Mouse (Mus musculus) liver, embryonic 16.5 days (tissue): Measurements from ENCODE around the gene Dbx2. TPM values are rescaled to one million over a fixed set of nuclear protein-coding genes. Genes with fewer than 3 reads are reported as not detected.

Experiments used
- ATAC-seq: fragments of 200-750 bp; cut with Nextera tagmentation; 2 replicates; pipeline ENCODE4 v1.8.0; 2017; ENCODE audit warnings: low read depth, mild to moderate bottlenecking, moderate number of reproducible peaks, moderate library complexity
- H3K27ac ChIP-seq: fragments of 300-500 bp; sonication (generic); 2 replicates; pipeline ENCODE4 v1.5.1; 2014; ENCODE audit warnings: mild to moderate bottlenecking, low read length
- H3K27me3 ChIP-seq: fragments of 300-500 bp; sonication (generic); 2 replicates; pipeline ENCODE4 v1.6.1; 2014; ENCODE audit warnings: low read depth, low read length, mixed read lengths; ENCODE audit not compliant: control insufficient read depth, insufficient read depth
- H3K36me3 ChIP-seq: fragments of 300-500 bp; sonication (generic); 2 replicates; pipeline ENCODE4 v1.6.1; 2014; ENCODE audit warnings: mild to moderate bottlenecking; ENCODE audit not compliant: control insufficient read depth, insufficient read depth
- H3K4me1 ChIP-seq: fragments of 300-500 bp; sonication (generic); 2 replicates; pipeline ENCODE4 v1.6.1; 2014; ENCODE audit warnings: low read depth, low read length, mixed read lengths; ENCODE audit not compliant: control insufficient read depth
- H3K4me2 ChIP-seq: fragments of 300-500 bp; sonication (generic); 2 replicates; pipeline ENCODE4 v1.6.1; 2014; ENCODE audit warnings: low read depth, low read length, mixed read lengths
- H3K4me3 ChIP-seq: fragments of 300-500 bp; sonication (generic); 2 replicates; pipeline ENCODE4 v1.5.1; 2014; ENCODE audit warnings: low read depth, mild to moderate bottlenecking, low read length
- H3K9ac ChIP-seq: fragments of 300-500 bp; sonication (generic); 2 replicates; pipeline ENCODE4 v1.6.1; 2014; ENCODE audit warnings: low read depth, low read length
- H3K9me3 ChIP-seq: fragments of 300-500 bp; sonication (generic); replicated peaks from 2 replicates; pipeline ENCODE4 v1.6.1; 2016; ENCODE audit warnings: low read length; ENCODE audit not compliant: control insufficient read depth
- WGBS: fragments of 180-500 bp; shearing (Covaris S2); extraction: QIAGEN DNeasy Blood & Tissue Kit; methylation state at CpG from one replicate; pipeline ENCODE4 v1.1.7; 2014; ENCODE audit not compliant: insufficient replicate concordance; 5-methylcytosine and 5-hydroxymethylcytosine counted together
- polyA plus RNA-seq: library from polyadenylated mRNA; unstranded; fragments of >200 nt; fragmentation: Nextera tagmentation; extraction: Ambion mirVana; gene quantifications from 2 replicates; pipeline ENCODE4 v1.2.1, GENCODE M21; 2015

Gene Dbx2
- not detected in 2 replicates for polyA plus RNA-seq

GRCm38 (mm10) chr15:95655860-95656259 is at the start of gene Dbx2:
Gene Dbx2 (minus strand): TSS chr15:95655960.
- Histone ChIP-seq H3K27me3 (peaks cover 42% of the 10 kb centered on the region), H3K36me3 (no peaks in the 10 kb centered on the region), H3K9me3 (no peaks in the 10 kb centered on the region), H3K4me3 (no peak within 1 kb of the TSS), H3K27ac (no peak within 1 kb of the TSS), H3K4me2 (no peak within 1 kb of the TSS), H3K4me1 (no peaks in the 10 kb centered on the region), H3K9ac (no peak within 1 kb of the TSS)
- 54% methylated on average over 5 of the region's 5 CpGs for WGBS
- no peak for ATAC-seq

DNA sequence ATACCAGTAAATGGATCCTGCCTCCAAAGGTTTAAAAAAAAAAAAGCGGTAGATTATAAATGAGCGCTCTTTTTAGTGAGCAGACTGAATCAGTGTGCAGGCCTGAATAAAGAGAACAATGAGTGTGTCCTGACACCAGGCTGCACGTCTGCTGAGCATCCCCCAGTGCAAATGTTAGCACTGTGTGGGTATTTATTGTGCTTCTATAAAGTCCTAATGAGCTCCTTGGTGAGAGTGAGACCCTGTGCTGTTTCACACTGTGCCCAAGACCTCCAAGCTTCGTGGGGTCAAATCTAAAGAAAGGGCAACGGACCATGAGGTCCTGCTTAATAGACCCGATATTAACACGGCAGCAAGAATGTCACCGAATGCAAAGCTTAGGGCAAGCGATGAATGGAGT is 46.4 kb upstream of the Dbx2 start:
- Histone ChIP-seq H3K27ac (no peak overlapping the region), H3K27me3 (no peaks in the 10 kb centered on the region), H3K4me3 (no peak overlapping the region), H3K9ac (no peak overlapping the region), H3K4me2 (no peak overlapping the region), H3K4me1 (no peaks in the 10 kb centered on the region), H3K9me3 (no peaks in the 10 kb centered on the region), H3K36me3 (no peaks in the 10 kb centered on the region)
- no peak for ATAC-seq
- 72% methylated on average over 9 of the region's 9 CpGs for WGBS

- no peak for ATAC-seq
- Histone ChIP-seq H3K9me3 (no peaks in the 10 kb centered on the region), H3K4me1 (no peaks in the 10 kb centered on the region), H3K4me3 (no peak overlapping the region), H3K36me3 (no peaks in the 10 kb centered on the region), H3K9ac (no peak overlapping the region), H3K27me3 (no peaks in the 10 kb centered on the region), H3K4me2 (no peak overlapping the region), H3K27ac (no peak overlapping the region)
- 54% methylated on average over 4 of the region's 4 CpGs for WGBS
Observed at GRCm38 (mm10) chr15:95701573-95701972, 45.8 kb upstream of the Dbx2 start.

DNA sequence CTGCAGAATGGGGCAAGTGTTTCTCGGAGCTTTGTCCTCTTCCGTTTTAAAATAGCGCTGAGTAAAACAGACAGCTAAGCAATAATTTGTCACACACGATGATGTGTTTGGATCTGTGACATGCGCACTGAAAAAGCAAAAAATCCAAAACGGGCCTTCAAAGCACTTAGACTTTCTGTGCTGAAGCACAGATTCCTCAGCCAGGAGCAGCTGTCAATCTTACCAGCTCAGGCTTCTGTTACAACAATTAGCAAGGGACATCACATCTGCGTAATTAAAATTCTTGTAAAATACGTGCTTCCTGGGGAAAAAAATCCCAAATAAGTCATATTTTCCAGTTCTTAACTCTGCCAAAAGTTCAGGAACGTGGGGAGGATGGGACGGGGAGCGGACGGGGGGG is 43.6 kb upstream of the Dbx2 start:
- no peak overlapping the region for H3K27ac ChIP-seq
- no peak overlapping the region for H3K4me3 ChIP-seq
- 69% methylated on average over 12 of the region's 12 CpGs for WGBS

GRCm38 (mm10) chr15:95693759-95694158 is 38.0 kb upstream of the Dbx2 start:
- no peak for ATAC-seq
- H3K9ac ChIP-seq = no peak overlapping the region

More for the DNA sequence above, 43.6 kb upstream of the Dbx2 start:
- Histone ChIP-seq H3K4me2 (no peak overlapping the region), H3K9me3 (no peaks in the 10 kb centered on the region), H3K4me1 (no peaks in the 10 kb centered on the region), H3K9ac (no peak overlapping the region), H3K36me3 (no peaks in the 10 kb centered on the region), H3K27me3 (no peaks in the 10 kb centered on the region)
- no peak for ATAC-seq

DNA sequence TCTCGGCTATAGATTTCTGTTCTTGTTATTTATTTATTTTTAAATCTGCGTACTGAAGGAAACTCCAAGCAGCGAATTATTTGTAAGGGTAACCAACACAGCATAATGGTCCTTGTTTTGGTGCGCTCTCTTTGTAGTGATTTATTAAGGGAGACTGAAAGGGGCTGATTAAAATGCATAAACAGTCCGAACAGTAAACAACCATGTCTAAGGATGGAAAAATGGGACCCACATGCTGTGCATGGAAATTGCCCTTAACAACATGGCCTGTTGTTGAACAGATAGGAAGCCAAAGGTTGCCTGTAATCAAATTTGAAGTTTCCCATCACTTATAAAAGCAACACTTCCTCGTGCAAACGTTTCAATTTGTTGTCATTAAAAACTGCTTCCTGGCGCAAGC is 35.8 kb upstream of the Dbx2 start:
- no peak overlapping the region for H3K4me2 ChIP-seq
- H3K9ac ChIP-seq = no peak overlapping the region
- no peaks in the 10 kb centered on the region for H3K27me3 ChIP-seq
- H3K27ac ChIP-seq = no peak overlapping the region
- 59% methylated on average over 8 of the region's 8 CpGs for WGBS
- H3K4me3 ChIP-seq = no peak overlapping the region
- no peak for ATAC-seq
- H3K9me3 ChIP-seq = no peaks in the 10 kb centered on the region
- H3K4me1 ChIP-seq = no peaks in the 10 kb centered on the region
- no peaks in the 10 kb centered on the region for H3K36me3 ChIP-seq

More at GRCm38 (mm10) chr15:95693759-95694158, 38.0 kb upstream of the Dbx2 start:
- Histone ChIP-seq H3K4me1 (no peaks in the 10 kb centered on the region), H3K4me2 (no peak overlapping the region), H3K27me3 (no peaks in the 10 kb centered on the region), H3K27ac (no peak overlapping the region), H3K9me3 (no peaks in the 10 kb centered on the region), H3K36me3 (no peaks in the 10 kb centered on the region), H3K4me3 (no peak overlapping the region)
- 46% methylated on average over 3 of the region's 3 CpGs for WGBS

DNA sequence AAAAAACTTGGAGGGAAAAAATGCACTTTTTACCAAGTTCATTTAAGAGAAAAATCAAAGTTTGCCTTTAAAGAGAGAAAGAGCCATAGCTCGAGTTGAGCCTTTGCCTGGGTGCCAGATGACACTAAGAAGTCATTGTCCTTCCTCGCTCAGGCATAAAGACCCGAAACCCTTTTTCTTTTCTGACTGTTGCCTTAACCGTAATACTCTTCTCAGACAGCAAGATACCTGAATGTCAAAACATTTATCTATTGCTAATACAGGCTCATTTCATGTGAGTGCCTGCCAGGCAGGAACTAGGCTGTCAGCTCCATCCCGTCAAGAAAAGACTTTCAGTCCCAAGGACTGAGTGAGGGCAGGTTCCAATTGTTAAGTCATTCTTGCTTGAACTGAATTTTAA is 35.4 kb upstream of the Dbx2 start:
- no peaks in the 10 kb centered on the region for H3K36me3 ChIP-seq
- no peak for ATAC-seq
- no peak overlapping the region for H3K27ac ChIP-seq
- H3K9me3 ChIP-seq = no peaks in the 10 kb centered on the region
- no peak overlapping the region for H3K9ac ChIP-seq
- H3K4me3 ChIP-seq = no peak overlapping the region
- no peaks in the 10 kb centered on the region for H3K27me3 ChIP-seq
- no peaks in the 10 kb centered on the region for H3K4me1 ChIP-seq
- no peak overlapping the region for H3K4me2 ChIP-seq
- 61% methylated on average over 5 of the region's 5 CpGs for WGBS

DNA sequence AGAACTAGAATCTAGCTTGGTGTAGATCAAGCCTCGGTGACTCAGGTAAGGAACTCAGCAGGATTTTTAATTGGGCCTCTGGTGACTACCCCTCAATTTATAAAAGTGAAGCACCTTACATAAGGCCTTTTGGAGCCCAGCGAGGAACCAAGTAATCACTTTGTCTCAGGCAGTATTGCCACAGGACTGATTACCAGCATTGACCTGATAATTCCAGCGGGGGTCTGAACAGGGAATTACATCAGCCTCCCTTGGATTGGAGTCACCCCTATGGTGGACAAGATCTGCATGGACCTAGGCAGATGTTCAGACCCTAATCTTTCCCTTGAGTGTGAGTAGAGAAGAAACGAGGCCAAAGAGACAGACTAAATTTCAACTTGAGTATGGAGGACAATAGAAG is 26.9 kb upstream of the Dbx2 start:
- no peak overlapping the region for H3K4me2 ChIP-seq
- no peak for ATAC-seq
- H3K4me3 ChIP-seq = no peak overlapping the region
- no peak overlapping the region for H3K9ac ChIP-seq
- no peaks in the 10 kb centered on the region for H3K9me3 ChIP-seq
- H3K4me1 ChIP-seq = no peaks in the 10 kb centered on the region; the same call in 1 of the 2 replicates
- WGBS = 58% methylated on average over 4 of the region's 4 CpGs
- no peaks in the 10 kb centered on the region for H3K27me3 ChIP-seq
- H3K27ac ChIP-seq = no peak overlapping the region
- H3K36me3 ChIP-seq = no peaks in the 10 kb centered on the region

DNA sequence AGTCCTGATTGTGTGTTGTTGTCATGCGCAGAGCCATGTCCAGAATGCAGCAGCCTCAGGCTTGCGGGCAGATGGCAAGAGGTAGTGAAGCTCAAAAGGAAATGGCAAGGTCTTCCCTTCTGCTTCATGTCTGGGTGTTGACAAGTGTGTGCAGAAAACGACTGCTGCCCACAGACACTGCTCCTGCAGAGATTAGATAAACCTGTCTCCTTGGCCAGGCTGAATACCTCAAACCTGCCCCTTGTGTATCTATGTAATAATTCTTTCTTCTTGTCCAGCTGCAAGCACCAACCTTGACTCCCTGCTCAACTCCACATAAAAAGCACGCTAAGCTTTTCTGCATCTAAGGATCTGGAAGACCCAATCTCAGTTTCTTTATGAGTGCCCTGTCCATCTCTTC is 19.9 kb upstream of the Dbx2 start:
- WGBS = 42% methylated on average over 4 of the region's 4 CpGs
- no peaks in the 10 kb centered on the region for H3K36me3 ChIP-seq
- no peak overlapping the region for H3K4me2 ChIP-seq
- H3K27ac ChIP-seq = no peak overlapping the region
- no peak overlapping the region for H3K9ac ChIP-seq
- H3K4me1 ChIP-seq = no peaks in the 10 kb centered on the region; the same call in 1 of the 2 replicates
- H3K4me3 ChIP-seq = no peak overlapping the region
- peak; percentile 27; the same call in 1 of the 2 replicates for ATAC-seq
- H3K9me3 ChIP-seq = no peaks in the 10 kb centered on the region
- H3K27me3 ChIP-seq = no peaks in the 10 kb centered on the region
